Mouse (Mus musculus): ENCODE data around the gene Ifi206.

Gene Ifi206

DNA sequence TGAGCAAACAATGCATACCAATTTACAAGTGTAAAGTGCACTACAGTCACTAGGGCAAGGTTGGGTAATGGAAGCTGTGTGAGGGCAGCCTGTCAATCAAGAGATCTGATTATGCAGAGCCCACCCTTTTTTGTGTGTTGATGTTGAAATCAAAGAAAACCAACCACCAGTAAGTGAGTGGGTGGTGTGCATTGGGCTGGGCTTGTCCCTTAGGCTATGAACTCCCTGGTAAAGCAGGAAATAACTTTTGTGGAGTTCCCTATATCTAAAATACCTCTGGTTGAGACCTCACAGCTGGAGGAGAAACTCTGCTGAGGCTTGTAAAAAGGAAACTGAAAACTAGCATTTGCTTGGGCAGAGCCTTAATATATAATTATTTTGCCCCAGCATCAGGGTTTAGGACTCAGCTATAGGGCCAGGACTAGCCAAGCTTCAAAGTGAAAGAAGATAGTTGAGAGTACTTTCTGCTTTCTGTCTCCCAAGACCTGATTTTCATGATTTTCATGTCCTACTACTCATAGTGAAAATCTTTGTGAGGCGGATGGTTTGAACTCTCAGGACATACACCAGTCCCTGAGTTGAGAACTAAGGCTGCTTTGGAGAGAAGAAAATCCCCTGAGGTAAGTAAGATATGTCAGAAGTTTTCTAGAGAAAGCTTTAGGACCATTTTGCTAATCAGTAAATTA lies 71.8 kb downstream of the Ifi206 start:
- DNase-seq: no peak

DNA sequence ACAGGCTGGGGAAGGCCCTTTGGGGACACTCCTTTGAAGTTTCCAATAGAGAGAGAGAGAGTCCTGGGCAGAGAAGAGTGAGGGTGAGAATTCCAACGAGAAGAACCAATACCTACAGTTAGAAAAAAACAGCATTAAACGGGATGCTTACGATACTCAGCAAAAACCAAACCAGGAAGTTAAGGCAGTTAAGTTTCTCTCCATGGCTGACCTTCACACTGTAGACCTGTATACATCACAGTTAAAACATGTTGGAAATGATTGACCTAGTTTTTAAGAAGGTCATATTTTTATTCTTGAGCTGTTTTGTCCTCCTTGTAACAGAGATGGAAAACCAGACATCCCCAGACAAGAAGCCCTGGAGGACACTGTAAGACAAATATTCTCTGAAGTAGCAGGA lies 72.3 kb downstream of the Ifi206 start:
- no peak for DNase-seq
